Mouse (Mus musculus): ENCODE measurements around the gene Gm45713.
"Not testable (repeated sequence)": the region's sequence is repeated elsewhere in the genome, so short reads cannot be mapped to it uniquely, and the experiment has no call there.

Gene Gm45713

DNA sequence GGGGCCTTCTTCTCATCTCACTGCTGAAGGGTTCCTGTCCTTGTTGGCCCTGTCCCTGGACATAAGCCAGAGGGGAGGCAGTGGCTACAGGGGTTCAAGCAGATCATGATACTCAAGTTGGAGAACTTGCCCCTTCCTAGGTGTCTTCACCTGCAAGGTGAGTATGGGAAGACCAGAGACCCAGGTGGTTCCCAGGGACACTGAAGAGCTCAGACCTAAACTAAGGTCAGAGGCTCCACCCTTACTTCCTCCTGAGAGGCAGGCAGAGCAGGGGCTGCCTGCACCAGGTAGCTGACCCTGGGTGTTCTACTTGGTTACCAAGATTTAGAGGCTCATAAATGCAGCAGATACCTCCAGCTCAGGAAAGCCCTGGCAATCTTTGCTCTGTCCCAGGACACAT lies 14.1 kb downstream of the Gm45713 start:
- DNase-seq: no peak

DNA sequence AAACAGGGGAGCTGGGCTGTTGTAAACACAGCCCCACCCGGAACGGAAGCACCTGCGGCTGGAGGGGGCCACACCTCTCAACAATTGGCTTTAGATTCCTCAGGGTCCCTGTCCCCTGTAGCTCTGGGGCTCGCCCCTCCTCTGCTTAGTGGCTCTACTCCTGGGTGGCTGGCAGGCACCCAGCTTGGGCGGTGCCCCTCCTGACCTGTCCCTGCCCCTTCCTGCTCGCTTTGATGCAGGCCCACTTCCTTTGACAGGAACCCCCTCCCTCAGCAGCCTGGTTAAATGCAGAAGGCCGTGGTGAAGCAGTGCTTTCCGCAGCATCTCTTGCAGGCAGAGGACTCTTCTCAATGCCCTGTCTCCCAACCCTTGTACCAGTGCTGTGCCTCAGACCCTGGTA lies 14.6 kb downstream of the Gm45713 start:
- DNase-seq: no peak

DNA sequence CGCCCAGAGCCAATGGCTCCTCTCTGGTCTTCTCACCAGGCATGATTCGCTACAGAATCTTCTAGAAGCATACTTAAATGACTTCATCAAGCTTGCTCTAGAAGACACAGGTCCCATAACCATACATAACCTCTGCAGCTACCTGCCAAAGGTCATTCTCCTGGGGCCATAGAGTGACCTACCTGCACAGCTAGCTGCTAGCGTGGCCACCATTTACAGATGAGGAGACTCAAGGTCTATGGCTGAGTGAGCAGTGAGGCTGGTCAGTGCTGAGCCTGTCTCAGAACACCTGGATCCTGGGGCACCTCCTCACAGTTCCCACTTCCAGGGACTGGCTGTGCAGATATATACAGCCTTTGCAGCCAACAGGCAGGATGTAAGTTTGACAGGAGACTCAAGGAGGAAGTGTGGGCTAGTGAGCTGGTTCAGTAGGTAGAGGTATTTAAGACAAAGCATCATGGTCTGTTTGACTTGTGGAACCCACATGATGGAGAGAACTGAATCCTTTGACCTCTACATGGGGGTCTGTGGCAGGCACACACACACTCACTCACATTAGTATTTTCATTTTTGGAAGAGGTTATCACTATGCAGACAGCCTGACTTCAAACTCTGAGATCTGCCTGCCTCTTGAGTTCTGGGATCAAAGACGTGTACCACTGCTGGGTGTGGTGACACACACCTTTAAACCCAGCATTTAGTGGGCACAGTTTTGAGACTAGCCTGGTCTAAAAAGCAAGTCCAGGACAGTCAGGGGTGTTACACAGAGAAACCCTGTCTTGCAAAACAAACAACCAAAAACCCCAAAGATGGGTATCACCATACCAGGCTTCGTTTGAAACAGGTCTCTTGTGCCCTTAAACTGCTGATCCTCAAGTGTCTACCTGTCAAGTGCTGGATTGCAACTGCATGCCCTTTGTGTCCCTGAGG lies 16.0 kb downstream of the Gm45713 start:
- no peak for DNase-seq

DNA sequence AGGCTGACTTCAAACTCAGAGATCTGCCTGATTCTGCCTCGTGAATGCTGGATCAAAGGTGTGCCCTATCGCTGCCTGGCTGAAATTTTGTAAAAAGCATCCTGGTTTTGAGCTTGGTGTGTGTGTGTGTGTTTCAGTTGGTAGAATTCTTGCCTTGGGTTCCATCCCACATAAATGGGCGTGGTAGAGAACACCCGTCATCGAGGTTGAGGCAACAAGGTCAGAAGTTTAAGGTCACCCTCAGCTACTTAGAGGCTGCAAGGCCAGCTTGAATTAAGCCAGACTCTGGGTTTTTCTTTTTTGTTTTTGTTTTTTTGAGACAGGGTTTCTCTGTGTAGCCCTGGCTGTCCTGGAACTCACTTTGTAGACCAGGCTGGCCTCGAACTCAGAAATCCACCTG lies 17.7 kb downstream of the Gm45713 start:
- DNase-seq: no peak

GRCm38 (mm10) chr7:45117566-45117965 lies 18.5 kb downstream of the Gm45713 start:
- no peak for DNase-seq

DNA sequence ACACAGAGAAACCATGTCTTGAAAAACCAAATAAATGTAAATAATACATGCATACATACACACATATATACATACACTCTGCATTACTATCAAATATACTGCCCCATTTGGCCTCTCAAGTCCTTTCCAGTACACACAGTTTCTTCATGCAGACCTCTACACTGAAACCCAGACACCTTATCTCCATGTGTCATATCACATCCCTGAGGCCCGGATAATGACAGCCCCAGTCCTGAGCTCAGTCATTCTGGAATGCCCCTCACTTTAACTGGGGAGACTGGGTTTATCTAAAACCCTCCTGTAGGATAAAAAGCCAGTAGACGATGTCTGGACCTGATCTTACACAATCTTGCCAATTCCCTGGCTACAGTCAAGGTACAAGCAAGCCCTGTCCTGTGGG lies 22.6 kb downstream of the Gm45713 start:
- no peak for DNase-seq

DNA sequence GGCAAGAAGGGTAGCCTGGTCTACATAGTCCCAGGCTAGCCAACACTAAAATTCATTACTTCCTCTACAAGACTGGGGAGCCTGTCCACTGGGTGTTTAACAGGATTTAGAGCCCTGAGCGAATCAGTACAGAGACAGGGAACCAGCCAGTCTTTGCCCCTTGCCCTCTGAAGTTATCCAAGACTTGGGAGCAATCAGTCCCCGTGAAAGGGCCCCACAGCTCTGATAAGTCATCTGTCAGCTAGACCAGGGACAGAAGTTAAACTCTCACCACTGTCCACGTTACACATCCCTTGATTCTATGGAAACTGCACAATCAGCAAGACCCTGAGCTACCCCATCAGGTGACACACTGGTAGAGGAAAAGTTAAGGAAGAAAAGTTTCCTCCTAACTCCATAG lies 23.5 kb downstream of the Gm45713 start:
- DNase-seq: no peak

GRCm38 (mm10) chr7:45111940-45112339 lies 24.1 kb downstream of the Gm45713 start:
- no peak for DNase-seq

DNA sequence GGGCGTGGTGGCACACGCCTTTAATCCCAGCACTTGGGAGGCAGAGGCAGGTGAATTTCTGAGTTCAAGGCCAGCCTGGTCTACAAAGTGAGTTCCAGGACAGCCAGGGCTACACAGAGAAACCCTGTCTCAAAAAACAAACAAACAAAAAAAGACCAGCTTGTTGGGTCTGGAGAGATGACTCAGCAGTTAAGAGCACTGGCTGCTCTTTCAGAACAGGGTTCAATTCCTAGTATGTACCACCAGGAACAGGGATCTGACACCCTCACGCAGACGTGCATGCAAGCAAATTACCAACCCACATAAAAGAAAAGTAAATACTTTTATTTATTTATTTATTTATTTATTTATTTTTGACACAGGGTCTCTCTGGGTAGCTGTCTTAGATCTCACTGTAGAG lies 25.9 kb downstream of the Gm45713 start:
- DNase-seq: not testable (repeated sequence)

DNA sequence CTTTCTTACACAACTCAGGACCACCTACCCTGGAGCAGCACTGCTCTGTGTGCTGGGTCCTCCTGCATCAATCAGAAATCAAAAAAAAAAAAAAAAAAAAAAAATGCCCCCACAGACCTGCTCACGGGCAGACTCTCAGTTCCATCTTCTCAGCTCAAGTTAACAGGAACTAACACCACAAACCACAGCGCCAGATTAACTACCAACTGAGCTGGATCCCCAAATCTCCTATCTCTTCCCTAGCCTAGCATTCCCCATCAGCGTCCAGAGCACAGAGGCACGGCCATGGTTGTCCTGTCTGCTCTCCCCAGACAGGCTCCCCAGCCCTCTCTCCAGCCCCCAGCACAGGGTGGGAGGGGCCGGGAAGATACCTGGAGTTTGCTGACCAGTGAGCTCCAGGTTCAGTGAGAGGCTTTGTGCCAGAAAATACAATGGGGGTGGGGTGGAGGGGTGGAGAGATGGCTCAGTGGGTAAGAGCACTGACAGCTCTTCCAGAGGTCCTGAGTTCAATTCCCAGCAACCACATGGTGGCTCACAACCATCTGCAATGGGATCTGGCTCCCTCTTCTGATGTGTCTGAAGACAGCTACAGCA lies 28.9 kb downstream of the Gm45713 start:
- no peak for DNase-seq

- no peak for DNase-seq
Measured at GRCm38 (mm10) chr7:45106441-45106840, 29.6 kb downstream of the Gm45713 start.

DNA sequence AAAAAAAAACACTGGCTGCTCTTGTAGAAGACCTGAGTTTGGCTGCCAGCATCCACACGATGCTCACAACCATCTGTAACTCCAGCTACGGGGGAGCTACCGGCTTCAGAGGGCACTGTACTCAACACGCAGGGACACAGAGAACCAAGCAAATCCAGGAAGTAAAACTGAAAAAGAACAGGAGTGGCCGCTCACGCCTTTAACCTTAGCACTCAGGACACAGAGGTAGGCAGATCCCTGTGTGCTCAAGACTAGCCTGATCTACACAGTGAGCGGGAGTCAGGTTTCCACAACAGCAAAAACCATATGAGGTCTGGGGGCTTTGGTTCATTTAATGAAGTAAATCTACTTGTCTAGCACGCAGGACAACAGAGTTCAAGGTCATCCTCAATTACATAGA lies 30.5 kb downstream of the Gm45713 start:
- DNase-seq: no peak

DNA sequence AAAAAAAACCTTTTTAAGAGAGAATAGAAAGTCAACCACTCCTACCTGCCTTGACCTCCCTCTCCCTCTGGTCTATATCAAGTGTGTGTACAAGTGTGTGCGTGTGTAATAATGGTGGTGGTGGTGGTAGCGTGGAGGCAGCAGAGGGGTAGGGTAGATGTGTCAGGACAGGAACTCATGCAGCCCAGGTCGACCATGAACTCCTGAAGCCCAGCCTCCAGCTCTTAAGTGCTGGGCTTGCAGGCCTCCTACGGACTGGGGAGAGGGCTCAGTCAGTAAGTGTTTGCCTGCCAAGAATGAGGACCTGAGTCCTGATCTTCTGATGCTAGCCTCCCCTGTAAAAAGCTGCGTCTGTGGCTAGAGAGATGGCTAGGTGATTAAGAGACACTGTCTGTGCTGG lies 31.1 kb downstream of the Gm45713 start:
- no peak for DNase-seq

DNA sequence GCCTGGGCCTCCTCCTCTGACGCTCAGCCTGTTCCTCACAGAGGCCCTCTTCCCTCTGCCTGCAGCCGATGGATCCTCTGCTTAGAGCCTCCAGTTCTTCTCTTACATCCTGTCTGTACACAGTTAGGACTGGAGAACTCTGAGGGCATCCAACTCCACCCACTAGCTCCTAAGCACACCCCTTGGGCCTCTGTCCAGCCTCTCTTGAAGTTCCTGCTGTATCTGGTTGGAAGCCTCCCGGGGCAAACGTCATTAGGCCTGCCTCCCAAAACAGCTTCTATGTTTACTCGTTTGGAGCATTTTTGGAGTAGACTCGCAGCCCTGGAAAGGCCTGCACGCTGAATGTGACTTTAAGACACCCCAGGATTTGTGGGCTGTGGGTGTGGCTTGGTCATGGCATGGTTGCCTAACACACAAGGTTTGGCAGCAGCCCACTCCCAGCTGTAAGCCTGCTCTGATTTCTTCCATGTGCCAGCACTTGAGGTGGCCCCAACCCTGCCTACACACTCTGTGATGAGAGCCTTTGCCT lies 32.3 kb downstream of the Gm45713 start, which contains the start of gene Fcgrt:
Gene Fcgrt (minus strand): TSS at position 200 of the 529 bp plus-strand sequence.
- peak; percentile 39 for DNase-seq

- DNase-seq: no peak
Measured at GRCm38 (mm10) chr7:45102940-45103585, 33.0 kb downstream of the Gm45713 start.

GRCm38 (mm10) chr7:45102441-45102840 lies 33.6 kb downstream of the Gm45713 start:
- DNase-seq: no peak

GRCm38 (mm10) chr7:45100046-45100445 lies 36.0 kb downstream of the Gm45713 start:
- no peak for DNase-seq

- no peak for DNase-seq
Measured at GRCm38 (mm10) chr7:45098541-45099240, 37.3 kb downstream of the Gm45713 start.

- DNase-seq: no peak
Measured at GRCm38 (mm10) chr7:45097479-45097878, 38.6 kb downstream of the Gm45713 start.

DNA sequence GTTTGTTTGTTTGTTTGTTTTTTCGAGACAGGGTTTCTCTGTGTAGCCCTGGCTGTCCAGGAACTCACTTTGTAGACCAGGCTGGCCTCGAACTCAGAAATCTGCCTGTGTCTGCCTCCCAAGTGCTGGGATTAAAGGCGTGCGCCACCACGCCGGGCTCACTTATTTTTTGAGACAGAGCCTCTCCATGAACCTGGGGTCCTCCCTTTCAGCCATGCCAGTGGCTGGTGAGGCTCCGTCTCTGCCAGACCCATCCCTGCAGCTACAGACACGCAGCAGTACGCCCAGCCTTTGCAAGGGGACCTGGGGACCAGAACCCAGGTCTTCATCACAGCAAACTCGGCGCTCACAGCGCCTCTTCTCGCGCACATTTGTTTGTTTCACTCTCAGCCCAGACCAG lies 40.1 kb downstream of the Gm45713 start:
- not testable (repeated sequence) for DNase-seq

DNA sequence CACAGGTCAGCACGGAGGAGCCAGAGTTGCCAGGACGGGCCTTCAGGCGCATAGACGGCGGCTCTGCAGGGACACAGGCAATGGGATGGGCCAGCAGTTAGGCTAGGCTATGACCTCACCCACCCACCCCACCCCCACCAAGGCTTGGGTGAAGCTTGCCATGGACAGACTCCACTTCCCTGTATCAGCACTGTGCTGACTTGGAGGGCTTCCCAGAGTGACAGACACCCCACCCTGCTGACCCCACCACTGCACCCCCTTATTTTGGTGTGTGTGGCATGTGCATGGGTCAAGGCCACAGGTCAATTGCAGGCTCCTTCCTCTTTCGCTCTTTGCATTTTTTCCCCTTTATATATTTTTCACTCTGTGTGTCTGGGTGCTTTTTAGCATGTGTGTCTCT lies 40.7 kb downstream of the Gm45713 start:
- no peak for DNase-seq

GRCm38 (mm10) chr7:45094121-45094520 lies 41.9 kb downstream of the Gm45713 start:
- DNase-seq: no peak

GRCm38 (mm10) chr7:45093516-45093905 lies 42.5 kb downstream of the Gm45713 start:
- no peak for DNase-seq

Measured in right cerebral cortex, adult 18-20 months (tissue).